Mouse (Mus musculus) forebrain, embryonic 14.5 days (tissue): ENCODE measurements around the gene Grtp1. TPM values are rescaled to one million over a fixed set of nuclear protein-coding genes. Genes with fewer than 3 reads are reported as not detected.

ENCODE experiments used
- ATAC-seq: fragments of 200-750 bp; cut with Nextera tagmentation; 2 replicates; pipeline ENCODE4 v1.8.0; 2017; ENCODE audit warnings: mild to moderate bottlenecking, moderate library complexity
- DNase-seq: peaks from one replicate; pipeline ENCODE4 v3.0.0-alpha.2; 2015; ENCODE audit warnings: low spot score
- H3K27ac ChIP-seq: fragments of 300-500 bp; sonication (generic); 2 replicates; pipeline ENCODE4 v1.5.1; 2014; ENCODE audit warnings: low read depth, mild to moderate bottlenecking, control low read depth, low read length, moderate library complexity
- H3K27me3 ChIP-seq: fragments of 300-500 bp; sonication (generic); replicated peaks from 2 replicates; pipeline ENCODE4 v1.6.1; 2014; ENCODE audit warnings: low read length, control low read depth, mixed read lengths; ENCODE audit not compliant: control insufficient read depth, insufficient read depth
- H3K36me3 ChIP-seq: fragments of 300-500 bp; sonication (generic); 2 replicates; pipeline ENCODE4 v1.6.1; 2014; ENCODE audit warnings: low read length, control low read depth; ENCODE audit not compliant: control insufficient read depth, insufficient read depth
- H3K4me1 ChIP-seq: fragments of 300-500 bp; sonication (generic); 2 replicates; pipeline ENCODE4 v1.6.1; 2014; ENCODE audit warnings: antibody characterized with exemption, low read length, control low read depth; ENCODE audit not compliant: control insufficient read depth, insufficient read depth
- H3K4me2 ChIP-seq: fragments of 300-500 bp; sonication (generic); 2 replicates; pipeline ENCODE4 v1.6.1; 2014; ENCODE audit warnings: mild to moderate bottlenecking, control low read depth, low read length
- H3K4me3 ChIP-seq: fragments of 300-500 bp; sonication (generic); 2 replicates; pipeline ENCODE4 v1.5.1; 2014; ENCODE audit warnings: low read depth, low read length, control low read depth
- H3K9ac ChIP-seq: fragments of 300-500 bp; sonication (generic); 2 replicates; pipeline ENCODE4 v1.6.1; 2014; ENCODE audit warnings: mild to moderate bottlenecking, low read length, control low read depth, moderate library complexity
- H3K9me3 ChIP-seq: fragments of 300-500 bp; sonication (generic); replicated peaks from 2 replicates; pipeline ENCODE4 v1.6.1; 2016; ENCODE audit warnings: low read length, control low read depth, mixed read lengths; ENCODE audit not compliant: control insufficient read depth
- WGBS: fragments of 180-500 bp; shearing (Covaris S2); extraction: QIAGEN DNeasy Blood & Tissue Kit; methylation state at CpG from one replicate; pipeline ENCODE4 v1.1.7; 2014; 5-methylcytosine and 5-hydroxymethylcytosine counted together
- polyA plus RNA-seq: library from polyadenylated mRNA; unstranded; fragments of >200 nt; fragmentation: Nextera tagmentation; extraction: Ambion mirVana; gene quantifications from 2 replicates; pipeline ENCODE4 v1.2.1, GENCODE M21; 2014

Grtp1 gene
- polyA plus RNA-seq, 1 experiment from 2014 or later = 27.6 TPM

- no peaks in the 10 kb centered on the region for H3K27me3 ChIP-seq
These were observed 9.3 kb upstream of the Grtp1 start for GRCm38 (mm10) chr8:13209770-13210169.

GRCm38 (mm10) chr8:13208627-13209355 is 8.4 kb upstream of the Grtp1 start:
- DNase-seq = no peak
- Histone ChIP-seq H3K4me1 (0 out of 2 replicates have a peak, but pooled peaks cover 8% of the 10 kb centered on the region), H3K27me3 (no peaks in the 10 kb centered on the region), H3K9ac (no peak overlapping the region), H3K27ac (no peak overlapping the region), H3K4me3 (no peak overlapping the region), H3K9me3 (no peaks in the 10 kb centered on the region), H3K4me2 (no peak overlapping the region), H3K36me3 (no peaks in the 10 kb centered on the region)
- ATAC-seq = no peak
- WGBS = 46% methylated on average over 6 of the region's 6 CpGs

More at GRCm38 (mm10) chr8:13209770-13210169, 9.3 kb upstream of the Grtp1 start:
- WGBS = 59% methylated on average over 1 of the region's 1 CpGs
- no peak for ATAC-seq
- H3K9ac ChIP-seq = no peak overlapping the region
- 0 out of 2 replicates have a peak, but pooled peaks cover 8% of the 10 kb centered on the region for H3K4me1 ChIP-seq
- H3K36me3 ChIP-seq = no peaks in the 10 kb centered on the region
- H3K4me2 ChIP-seq = no peak overlapping the region
- H3K27ac ChIP-seq = no peak overlapping the region
- DNase-seq = no peak
- H3K4me3 ChIP-seq = no peak overlapping the region
- no peaks in the 10 kb centered on the region for H3K9me3 ChIP-seq

- H3K9me3 ChIP-seq = no peaks in the 10 kb centered on the region
- H3K36me3 ChIP-seq = no peaks in the 10 kb centered on the region
- H3K27me3 ChIP-seq = peaks cover 19% of the 10 kb centered on the region
- no peak overlapping the region for H3K9ac ChIP-seq
- H3K4me1 ChIP-seq = no peaks in the 10 kb centered on the region
- no peak overlapping the region for H3K4me3 ChIP-seq
- no peak for ATAC-seq
- no peak overlapping the region for H3K4me2 ChIP-seq
- no peak overlapping the region for H3K27ac ChIP-seq
- no peak for DNase-seq
- 53% methylated on average over 5 of the region's 5 CpGs for WGBS
These were observed 5.9 kb upstream of the Grtp1 start for GRCm38 (mm10) chr8:13206290-13206689.

- 83% methylated on average over 5 of the region's 5 CpGs for WGBS
- no peak for ATAC-seq
These were observed 4.9 kb upstream of the Grtp1 start for GRCm38 (mm10) chr8:13205311-13205710.

GRCm38 (mm10) chr8:13204371-13205140 is 4.1 kb upstream of the Grtp1 start:
- no peak overlapping the region for H3K4me2 ChIP-seq
- H3K9me3 ChIP-seq = no peaks in the 10 kb centered on the region
- H3K9ac ChIP-seq = no peak overlapping the region
- DNase-seq (no peak), ATAC-seq (no peak)
- H3K27me3 ChIP-seq = peaks cover 24% of the 10 kb centered on the region
- WGBS = 71% methylated on average over 12 of the region's 12 CpGs
- no peak overlapping the region for H3K4me3 ChIP-seq
- H3K36me3 ChIP-seq = no peaks in the 10 kb centered on the region
- H3K27ac ChIP-seq = no peak overlapping the region
- peaks cover 8% of the 10 kb centered on the region; the same call in 1 of the 2 replicates for H3K4me1 ChIP-seq

More at GRCm38 (mm10) chr8:13205311-13205710, 4.9 kb upstream of the Grtp1 start:
- Histone ChIP-seq H3K27ac (no peak overlapping the region), H3K4me3 (no peak overlapping the region), H3K4me2 (no peak overlapping the region), H3K27me3 (peaks cover 24% of the 10 kb centered on the region), H3K9ac (no peak overlapping the region), H3K36me3 (no peaks in the 10 kb centered on the region), H3K4me1 (peaks cover 5% of the 10 kb centered on the region; the same call in 1 of the 2 replicates), H3K9me3 (no peaks in the 10 kb centered on the region)
- DNase-seq = no peak

GRCm38 (mm10) chr8:13203472-13203871 is 3.1 kb upstream of the Grtp1 start:
- Histone ChIP-seq H3K4me2 (no peak overlapping the region), H3K9me3 (no peaks in the 10 kb centered on the region), H3K36me3 (no peaks in the 10 kb centered on the region), H3K4me3 (no peak overlapping the region), H3K9ac (no peak overlapping the region), H3K4me1 (peaks cover 9% of the 10 kb centered on the region; the same call in 1 of the 2 replicates), H3K27me3 (peaks cover 24% of the 10 kb centered on the region), H3K27ac (no peak overlapping the region)
- DNase-seq = no peak
- no peak for ATAC-seq
- WGBS = 38% methylated on average over 1 of the region's 1 CpGs

GRCm38 (mm10) chr8:13202806-13203205 is 2.4 kb upstream of the Grtp1 start:
- peaks cover 9% of the 10 kb centered on the region; the same call in 1 of the 2 replicates for H3K4me1 ChIP-seq
- no peak overlapping the region for H3K9ac ChIP-seq
- WGBS = 85% methylated on average over 3 of the region's 3 CpGs
- H3K27ac ChIP-seq = no peak overlapping the region
- H3K4me2 ChIP-seq = no peak overlapping the region
- DNase-seq (no peak), ATAC-seq (no peak)
- H3K9me3 ChIP-seq = no peaks in the 10 kb centered on the region
- H3K36me3 ChIP-seq = 0 out of 2 replicates have a peak, but pooled peaks cover 4% of the 10 kb centered on the region
- H3K4me3 ChIP-seq = no peak overlapping the region
- peaks cover 24% of the 10 kb centered on the region for H3K27me3 ChIP-seq

GRCm38 (mm10) chr8:13202041-13202440 is 1.6 kb upstream of the Grtp1 start:
- ATAC-seq = no peak
- WGBS = 56% methylated on average over 3 of the region's 3 CpGs
- no peak overlapping the region for H3K27ac ChIP-seq

More at GRCm38 (mm10) chr8:13202041-13202440, 1.6 kb upstream of the Grtp1 start:
- Histone ChIP-seq H3K36me3 (0 out of 2 replicates have a peak, but pooled peaks cover 4% of the 10 kb centered on the region), H3K4me3 (no peak overlapping the region), H3K9me3 (no peaks in the 10 kb centered on the region), H3K4me2 (no peak overlapping the region), H3K4me1 (peaks cover 9% of the 10 kb centered on the region; the same call in 1 of the 2 replicates), H3K27me3 (peaks cover 24% of the 10 kb centered on the region), H3K9ac (no peak overlapping the region)
- DNase-seq = no peak
